Mouse (Mus musculus): Measurements from ENCODE around the gene Tnfaip8l1. TPM values are rescaled to one million over a fixed set of nuclear protein-coding genes. Genes with fewer than 3 reads are reported as not detected.

The Tnfaip8l1 gene
- polyA plus RNA-seq, 3 experiments from 2014 or later = 29.8 to 39.7 (median 37.9) TPM

Other genes starting within 250 kb of the Tnfaip8l1 start
- gene Zfp119b, start 213.0 kb upstream of the Tnfaip8l1 start, polyA plus RNA-seq (2017; shearing (Covaris generic)) = 10 to 100 TPM in 2 of 3 experiments, 1 to 10 TPM in 1; 8.1 to 20.3 (median 17.7) TPM
- 10 to 100 TPM; 50.3 to 70.8 (median 50.4) TPM for gene Ebi3, start 209.8 kb upstream of the Tnfaip8l1 start, polyA plus RNA-seq (2017; shearing (Covaris generic))
- gene Yju2, start 203.4 kb upstream of the Tnfaip8l1 start, polyA plus RNA-seq (2017; shearing (Covaris generic)) = 10 to 100 TPM; 25.6 to 36.5 (median 33.0) TPM
- gene Shd, start 192.0 kb upstream of the Tnfaip8l1 start, polyA plus RNA-seq (2017; shearing (Covaris generic)) = under 1 TPM in 1 of 3 experiments, not detected in 2; 0.40 TPM
- gene Fsd1, start 176.0 kb upstream of the Tnfaip8l1 start, polyA plus RNA-seq (2017; shearing (Covaris generic)) = under 1 TPM in 1 of 3 experiments, not detected in 2; 0.98 TPM
- gene Stap2, start 156.9 kb upstream of the Tnfaip8l1 start, polyA plus RNA-seq (2017; shearing (Covaris generic)) = under 1 TPM in 1 of 3 experiments, not detected in 2; 0.30 TPM
- gene Mpnd, start 156.8 kb upstream of the Tnfaip8l1 start, polyA plus RNA-seq (2017; shearing (Covaris generic)) = 10 to 100 TPM in 2 of 3 experiments, 1 to 10 TPM in 1; 8.3 to 24.2 (median 17.4) TPM
- 10 to 100 TPM; 86.9 to 93.6 (median 91.6) TPM for gene Sh3gl1, start 125.8 kb upstream of the Tnfaip8l1 start, polyA plus RNA-seq (2017; shearing (Covaris generic))
- gene Chaf1a, start 122.0 kb upstream of the Tnfaip8l1 start, polyA plus RNA-seq (2017; shearing (Covaris generic)) = 1 to 10 TPM in 2 of 3 experiments, under 1 TPM in 1; 0.63 to 3.6 (median 1.3) TPM
- gene Ubxn6, start 87.4 kb upstream of the Tnfaip8l1 start, polyA plus RNA-seq (2017; shearing (Covaris generic)) = 10 to 100 TPM; 28.7 to 41.6 (median 34.2) TPM
- gene Hdgfl2, start 82.8 kb upstream of the Tnfaip8l1 start, polyA plus RNA-seq (2017; shearing (Covaris generic)) = 10 to 100 TPM; 32.5 to 58.6 (median 40.3) TPM
- under 1 TPM in 1 of 3 experiments, not detected in 2; 0.09 TPM for gene Plin4, start 52.7 kb upstream of the Tnfaip8l1 start, polyA plus RNA-seq (2017; shearing (Covaris generic))
- under 1 TPM in 1 of 3 experiments, not detected in 2; 0.16 TPM for gene Plin5, start 44.9 kb upstream of the Tnfaip8l1 start, polyA plus RNA-seq (2017; shearing (Covaris generic))
- gene Lrg1, start 40.5 kb upstream of the Tnfaip8l1 start, polyA plus RNA-seq (2017; shearing (Covaris generic)) = not detected
- gene Sema6b, start 22.1 kb upstream of the Tnfaip8l1 start, polyA plus RNA-seq (2017; shearing (Covaris generic)) = under 1 TPM in 1 of 3 experiments, not detected in 2; 0.13 TPM
- gene Mydgf, start 21.4 kb downstream of the Tnfaip8l1 start, polyA plus RNA-seq (2017; shearing (Covaris generic)) = 10 to 100 TPM; 53.3 to 65.6 (median 59.5) TPM
- gene Dpp9, start 56.4 kb downstream of the Tnfaip8l1 start, polyA plus RNA-seq (2017; shearing (Covaris generic)) = 10 to 100 TPM; 13.6 to 17.5 (median 14.5) TPM
- 1 to 10 TPM; 4.9 to 6.2 (median 6.1) TPM for gene Fem1a, start 94.3 kb downstream of the Tnfaip8l1 start, polyA plus RNA-seq (2017; shearing (Covaris generic))
- gene Ticam1, start 114.3 kb downstream of the Tnfaip8l1 start, polyA plus RNA-seq (2017; shearing (Covaris generic)) = 10 to 100 TPM in 1 of 3 experiments, 1 to 10 TPM in 2; 8.1 to 11.5 (median 8.7) TPM
- gene Plin3, start 130.4 kb downstream of the Tnfaip8l1 start, polyA plus RNA-seq (2017; shearing (Covaris generic)) = 10 to 100 TPM; 25.6 to 28.7 (median 25.6) TPM
- gene Arrdc5, start 137.8 kb downstream of the Tnfaip8l1 start, polyA plus RNA-seq (2017; shearing (Covaris generic)) = not detected
- 10 to 100 TPM in 1 of 3 experiments, 1 to 10 TPM in 2; 7.1 to 60.4 (median 9.6) TPM for gene Uhrf1, start 140.8 kb downstream of the Tnfaip8l1 start, polyA plus RNA-seq (2017; shearing (Covaris generic))
- 1 to 10 TPM; 3.2 to 8.4 (median 8.0) TPM for gene Kdm4b, start 163.6 kb downstream of the Tnfaip8l1 start, polyA plus RNA-seq (2017; shearing (Covaris generic))